Mouse (Mus musculus): Measurements from ENCODE around the gene Klrb1a. TPM values are rescaled to one million over a fixed set of nuclear protein-coding genes. Genes with fewer than 3 reads are reported as not detected.
"Not testable (repeated sequence)": the region's sequence is repeated elsewhere in the genome, so short reads cannot be mapped to it uniquely, and the experiment has no call there.

Klrb1a gene
- polyA plus RNA-seq, 1 experiment from 2014 or later: not detected

DNA sequence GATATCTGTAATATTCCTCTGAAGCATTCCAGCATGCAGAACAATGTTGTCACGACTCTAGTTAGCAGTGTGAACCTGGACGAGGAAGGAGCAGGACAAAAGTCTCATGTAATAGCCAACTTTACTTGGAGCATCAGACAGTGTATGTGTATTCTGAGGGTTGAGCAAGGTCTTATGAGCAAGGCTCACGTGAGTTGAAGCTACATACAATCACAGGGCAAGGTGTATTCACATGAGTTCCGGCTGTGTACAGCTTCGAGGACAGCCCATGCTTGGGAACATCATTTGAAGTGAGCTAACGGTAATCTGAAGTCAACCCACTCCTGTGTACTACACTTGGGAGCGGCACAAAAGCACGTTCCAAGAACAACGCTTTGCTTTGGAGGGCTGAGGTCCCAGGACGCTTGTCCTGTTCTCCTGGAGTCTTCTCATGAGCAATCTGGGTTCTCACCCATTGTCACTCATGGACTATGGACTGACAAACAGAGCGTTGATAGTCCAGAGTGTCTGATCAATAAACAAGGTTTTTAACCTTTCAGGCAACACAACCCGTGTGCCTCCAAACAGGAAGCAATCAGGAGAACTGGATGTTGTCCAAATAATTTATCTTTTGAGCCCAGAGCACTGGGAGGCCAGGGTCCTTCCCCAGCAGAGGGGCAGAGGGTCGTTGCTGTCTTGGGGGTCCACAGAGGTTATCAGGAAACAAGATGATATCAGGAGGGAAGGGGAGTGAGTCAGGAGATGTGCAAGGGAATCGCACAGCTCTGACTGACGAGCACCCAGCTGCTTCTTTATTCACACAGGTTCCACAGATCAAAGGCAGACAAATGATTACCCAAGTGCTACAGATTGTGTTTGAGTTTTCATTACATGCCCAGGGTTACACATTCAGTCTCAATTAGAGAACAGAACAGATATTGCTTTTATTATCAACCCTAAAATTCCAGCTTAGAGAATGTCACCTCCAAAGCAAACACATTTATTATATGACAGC lies 7.9 kb upstream of the Klrb1a start:
- not testable (repeated sequence) for H3K27ac ChIP-seq (replicated peaks); H3K9me3 ChIP-seq (replicated peaks); H3K4me3 ChIP-seq; H3K36me3 ChIP-seq; H3K4me1 ChIP-seq; H3K27me3 ChIP-seq (ENCODE audit: low read depth, poor library complexity, severe bottlenecking); DNase-seq (ENCODE audit: low spot score)
- WGBS: 86% methylated on average over 15 of the region's 15 CpGs

DNA sequence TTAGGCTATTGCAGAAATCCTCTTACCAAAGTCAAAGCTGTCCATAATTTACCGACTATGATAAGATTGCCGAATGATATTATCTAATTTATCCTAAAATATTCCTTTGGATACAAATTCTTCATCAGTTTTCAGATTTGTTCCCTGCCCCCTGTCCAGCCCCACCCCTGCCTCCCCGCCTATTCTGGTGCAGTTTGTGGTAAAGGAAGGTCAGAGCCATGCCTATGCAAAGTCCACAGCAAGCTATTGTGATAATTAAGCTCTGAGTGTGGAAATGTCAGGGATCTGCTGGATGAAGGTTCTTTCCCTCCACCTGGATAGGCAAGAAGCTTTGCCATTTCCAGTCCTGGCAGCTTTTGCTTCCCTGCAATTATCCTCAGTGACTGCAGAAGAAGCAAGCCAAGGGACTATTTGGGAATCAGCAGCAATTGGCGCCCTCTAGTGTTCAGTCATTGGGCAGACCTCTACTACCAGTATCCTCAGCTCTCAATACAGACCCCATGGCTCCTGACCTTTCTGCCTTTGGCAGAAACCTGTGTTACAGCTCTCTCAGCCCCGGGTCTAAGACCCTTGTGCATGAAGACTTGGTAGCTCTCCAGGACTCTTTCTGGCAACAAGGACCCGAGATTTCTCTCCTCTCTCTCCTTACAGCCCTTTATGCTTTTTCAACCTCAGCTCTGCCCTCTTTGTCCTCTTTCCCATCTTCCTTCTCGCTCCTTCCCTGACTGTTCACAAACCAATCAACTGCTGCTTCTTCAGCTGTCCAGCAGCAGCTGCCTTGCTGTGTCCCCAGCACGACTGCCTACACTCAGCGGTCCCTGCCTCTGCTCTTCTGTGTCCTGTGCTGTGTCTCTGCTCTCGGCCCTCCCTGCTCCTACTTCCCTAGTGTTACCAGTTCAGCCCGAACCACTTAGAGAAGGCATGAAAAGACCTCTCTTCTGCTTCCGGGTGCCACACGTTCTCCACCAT lies 6.7 kb upstream of the Klrb1a start:
- 60% methylated on average over 13 of the region's 13 CpGs for WGBS
- not testable (repeated sequence) for H3K9me3 ChIP-seq (replicated peaks); H3K36me3 ChIP-seq

DNA sequence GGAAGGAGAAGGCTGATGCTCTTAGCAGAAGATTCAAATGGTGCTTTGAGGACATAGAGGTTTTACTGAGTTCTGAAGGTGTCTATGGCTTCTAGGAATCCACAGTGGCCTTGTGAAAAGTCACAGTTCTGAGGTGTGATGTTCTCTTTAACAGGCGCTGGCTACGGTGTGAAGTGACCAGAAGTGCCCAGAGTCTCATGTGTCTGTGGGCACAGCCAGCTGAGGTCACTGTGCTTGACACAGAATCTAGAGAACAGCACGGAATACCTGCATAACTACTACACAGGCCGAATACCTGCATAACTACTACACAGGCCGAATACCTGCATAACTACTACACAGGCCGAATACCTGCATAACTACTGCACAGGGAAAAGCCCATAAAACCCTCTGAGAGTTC lies 1.9 kb upstream of the Klrb1a start:
- H3K4me3 ChIP-seq; DNase-seq (ENCODE audit: low spot score); H3K4me1 ChIP-seq; H3K36me3 ChIP-seq; H3K27me3 ChIP-seq (ENCODE audit: low read depth, poor library complexity, severe bottlenecking); H3K9me3 ChIP-seq (replicated peaks); H3K27ac ChIP-seq (replicated peaks): not testable (repeated sequence)
- WGBS: 96% methylated on average over 6 of the region's 6 CpGs

More for the DNA sequence above, 6.7 kb upstream of the Klrb1a start:
- not testable (repeated sequence) for H3K4me3 ChIP-seq; H3K27ac ChIP-seq (replicated peaks); H3K27me3 ChIP-seq (ENCODE audit: low read depth, poor library complexity, severe bottlenecking); H3K4me1 ChIP-seq
- peak; percentile 50 for DNase-seq (ENCODE audit: low spot score)

DNA sequence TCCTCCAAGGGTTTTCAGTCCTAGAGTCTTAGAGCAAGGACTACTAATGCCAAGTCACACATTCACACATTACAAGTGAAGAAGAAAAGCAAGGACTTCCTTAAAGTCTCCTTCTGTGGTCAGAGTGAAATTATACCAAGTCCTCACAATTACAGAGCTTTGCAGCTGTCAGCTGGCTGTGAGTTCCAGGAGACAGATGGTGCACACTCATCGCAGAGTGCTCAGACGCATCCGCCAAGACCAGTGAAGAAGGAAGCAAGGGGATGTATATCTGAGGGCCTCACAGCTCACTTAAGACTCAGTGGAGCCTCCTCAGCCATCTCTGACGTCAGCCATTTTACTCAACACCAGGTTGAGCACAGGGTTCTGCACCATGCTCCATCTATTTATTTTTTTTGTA lies 1.1 kb upstream of the Klrb1a start:
- no peak for DNase-seq (ENCODE audit: low spot score)
- no peaks in the 10 kb centered on the region for H3K36me3 ChIP-seq
- no peaks in the 10 kb centered on the region for H3K27me3 ChIP-seq (ENCODE audit: low read depth, poor library complexity, severe bottlenecking)
- no peak overlapping the region for H3K4me3 ChIP-seq
- no peak overlapping the region for H3K27ac ChIP-seq (replicated peaks)
- H3K4me1 ChIP-seq: no peaks in the 10 kb centered on the region
- H3K9me3 ChIP-seq (replicated peaks): no peaks in the 10 kb centered on the region
- WGBS: 84% methylated on average over 4 of the region's 4 CpGs

DNA sequence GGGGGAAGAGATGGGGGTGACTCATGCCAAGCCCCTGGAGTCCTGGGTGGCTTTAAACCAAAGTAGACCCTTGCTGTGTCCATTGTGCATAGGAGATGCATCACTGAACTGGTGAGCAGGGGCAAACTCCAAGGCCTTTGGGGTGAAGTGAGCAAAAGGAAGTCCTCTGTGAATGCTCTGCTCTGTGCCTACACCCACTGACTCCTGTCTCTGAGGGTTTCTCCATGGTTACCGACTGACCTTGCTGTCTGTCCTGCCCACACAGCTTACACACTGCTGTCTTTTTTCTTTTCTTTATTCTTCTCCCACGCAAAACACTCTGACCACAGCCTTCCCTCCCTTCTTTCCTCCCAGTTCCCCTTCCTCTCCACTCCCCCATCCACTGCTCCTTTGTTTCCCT lies 600 bp downstream of the Klrb1a start:
- no peak for DNase-seq (ENCODE audit: low spot score)
- Histone ChIP-seq H3K4me1 (no peaks in the 10 kb centered on the region), H3K27me3 (ENCODE audit: low read depth, poor library complexity, severe bottlenecking) (no peaks in the 10 kb centered on the region), H3K27ac (replicated peaks) (no peak overlapping the region), H3K4me3 (no peak overlapping the region), H3K36me3 (no peaks in the 10 kb centered on the region), H3K9me3 (replicated peaks) (no peaks in the 10 kb centered on the region)
- 70% methylated on average over 2 of the region's 2 CpGs for WGBS

DNA sequence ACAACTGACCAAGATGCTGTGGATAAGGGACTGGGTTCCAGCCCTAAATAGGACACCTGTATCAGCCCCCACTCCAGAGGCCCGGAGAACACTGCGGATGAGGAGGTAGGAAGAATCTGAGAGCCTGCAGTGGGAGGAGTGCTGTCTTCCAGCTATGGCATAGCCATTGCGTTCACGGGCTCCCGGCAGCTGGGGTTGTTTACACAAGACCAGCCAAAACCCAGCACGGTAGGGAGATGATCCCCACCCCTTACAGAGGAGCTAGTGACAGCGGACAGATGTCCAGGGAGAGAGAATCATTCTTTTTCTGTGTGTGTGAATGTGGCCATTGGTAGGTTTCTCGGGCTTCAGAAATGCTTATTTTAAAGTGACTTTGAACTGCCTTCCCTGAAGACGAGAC lies 17.0 kb downstream of the Klrb1a start:
- H3K4me1 ChIP-seq: peaks cover 7% of the 10 kb centered on the region
- H3K9me3 ChIP-seq (replicated peaks): no peaks in the 10 kb centered on the region
- H3K27me3 ChIP-seq (ENCODE audit: low read depth, poor library complexity, severe bottlenecking): no peaks in the 10 kb centered on the region
- no peak overlapping the region for H3K27ac ChIP-seq (replicated peaks)
- WGBS: 67% methylated on average over 9 of the region's 9 CpGs
- no peaks in the 10 kb centered on the region for H3K36me3 ChIP-seq
- no peak overlapping the region for H3K4me3 ChIP-seq
- DNase-seq (ENCODE audit: low spot score): no peak

DNA sequence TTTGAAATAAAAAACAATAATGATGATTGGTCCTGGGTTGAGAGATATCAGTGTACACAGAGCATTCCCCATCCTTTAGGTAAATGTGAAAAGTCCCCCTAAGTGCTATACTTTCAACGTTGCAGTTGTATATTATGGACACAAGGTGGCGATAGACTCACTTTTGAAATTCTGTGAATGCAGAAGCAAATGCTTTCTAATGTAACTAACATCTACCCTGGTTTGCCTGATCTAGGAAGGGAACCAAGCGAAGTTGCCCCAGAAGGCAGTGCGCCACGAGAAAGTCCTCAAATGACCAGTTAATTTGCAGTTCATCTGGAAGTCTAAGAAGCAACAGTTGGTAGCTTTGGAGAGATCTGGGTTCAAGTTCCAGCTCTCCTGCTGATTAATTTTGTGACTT lies 18.8 kb downstream of the Klrb1a start:
- H3K4me3 ChIP-seq: no peak overlapping the region
- H3K27me3 ChIP-seq (ENCODE audit: low read depth, poor library complexity, severe bottlenecking): no peaks in the 10 kb centered on the region
- no peaks in the 10 kb centered on the region for H3K9me3 ChIP-seq (replicated peaks)
- H3K4me1 ChIP-seq: peaks cover 7% of the 10 kb centered on the region
- DNase-seq (ENCODE audit: low spot score): no peak
- H3K27ac ChIP-seq (replicated peaks): no peak overlapping the region
- WGBS: 42% methylated on average over 5 of the region's 5 CpGs
- no peaks in the 10 kb centered on the region for H3K36me3 ChIP-seq

DNA sequence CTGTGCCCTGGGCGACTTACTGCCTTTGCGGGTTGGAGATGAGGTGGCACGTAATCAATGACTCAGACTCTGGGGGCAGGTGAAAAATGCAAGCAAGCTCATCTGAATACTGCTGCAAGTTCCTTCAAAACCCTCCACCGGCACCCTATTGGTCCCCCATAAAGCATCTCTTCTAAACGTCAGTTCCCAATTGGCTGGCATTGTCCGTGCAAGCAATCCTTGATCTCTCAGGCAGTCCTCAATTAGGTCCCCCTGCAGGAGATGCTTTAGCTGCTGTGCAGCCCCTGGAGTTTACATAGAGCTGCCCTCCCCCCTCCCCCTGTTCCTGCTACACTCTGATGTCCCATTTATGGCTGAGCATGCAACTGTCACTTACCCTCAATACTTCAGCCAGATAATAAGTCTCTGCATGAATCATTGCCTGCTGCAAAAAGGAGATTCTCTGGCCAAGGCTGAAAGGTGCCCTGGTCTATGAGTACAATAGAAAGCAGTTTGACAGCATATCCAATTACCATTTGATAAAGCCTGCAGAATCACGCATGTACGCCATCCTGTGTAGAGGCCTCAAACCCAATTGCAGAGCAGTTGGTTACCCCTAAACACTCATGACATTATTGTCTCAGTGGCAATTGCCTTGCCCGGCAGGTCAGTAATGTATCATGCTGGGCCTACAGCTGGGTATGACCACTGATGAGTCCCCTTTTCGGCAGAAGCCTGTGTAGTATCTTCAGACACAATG lies 20.7 kb downstream of the Klrb1a start:
- Histone ChIP-seq H3K9me3 (replicated peaks) (no peaks in the 10 kb centered on the region), H3K4me1 (peaks cover 9% of the 10 kb centered on the region), H3K36me3 (no peaks in the 10 kb centered on the region), H3K27me3 (ENCODE audit: low read depth, poor library complexity, severe bottlenecking) (no peaks in the 10 kb centered on the region), H3K4me3 (no peak overlapping the region), H3K27ac (replicated peaks) (no peak overlapping the region)
- no peak for DNase-seq (ENCODE audit: low spot score)
- 58% methylated on average over 10 of the region's 10 CpGs for WGBS

DNA sequence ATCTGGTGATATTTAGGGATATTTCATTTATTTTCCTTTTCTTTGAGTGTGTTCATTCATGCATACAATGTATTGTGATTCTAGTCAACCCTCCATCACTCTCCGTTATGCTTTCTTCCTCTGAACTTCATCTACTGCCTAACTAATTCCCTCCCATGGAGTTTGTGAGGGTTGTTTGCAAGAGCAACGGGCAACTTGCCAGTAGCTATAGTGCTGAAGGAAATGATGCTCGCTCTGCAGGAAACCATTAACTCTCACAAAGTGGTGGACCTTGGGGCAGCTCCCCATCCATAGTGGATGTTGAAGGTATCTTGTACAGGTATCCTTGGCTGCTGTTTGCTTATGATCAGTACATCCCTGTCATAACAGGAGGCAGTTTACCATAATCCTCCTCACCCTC lies 21.3 kb downstream of the Klrb1a start:
- Histone ChIP-seq H3K27ac (replicated peaks) (no peak overlapping the region), H3K27me3 (ENCODE audit: low read depth, poor library complexity, severe bottlenecking) (no peaks in the 10 kb centered on the region), H3K4me1 (peaks cover 13% of the 10 kb centered on the region), H3K36me3 (no peaks in the 10 kb centered on the region), H3K9me3 (replicated peaks) (no peaks in the 10 kb centered on the region), H3K4me3 (no peak overlapping the region)
- DNase-seq (ENCODE audit: low spot score): no peak
- WGBS: 66% methylated on average over 3 of the region's 3 CpGs

DNA sequence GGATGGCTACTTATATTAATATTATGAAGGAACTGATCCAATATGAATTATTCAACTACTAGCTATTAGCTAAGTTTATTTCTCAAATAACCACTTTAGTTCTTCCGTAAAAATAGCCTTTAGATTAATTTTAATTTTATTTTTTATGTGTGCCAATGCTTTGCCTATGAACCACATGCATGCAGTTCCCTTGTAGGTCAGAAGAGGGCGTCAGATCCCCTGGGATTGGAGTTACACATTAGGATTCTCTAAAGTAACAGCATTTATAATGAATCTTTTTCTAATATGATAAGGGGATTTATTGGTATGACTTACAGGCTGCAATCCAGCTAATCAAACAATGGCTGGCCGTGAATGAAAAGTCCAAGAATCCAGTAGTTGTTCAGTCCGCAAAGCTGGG lies 23.8 kb downstream of the Klrb1a start:
- Histone ChIP-seq H3K4me1 (peaks cover 19% of the 10 kb centered on the region), H3K27me3 (ENCODE audit: low read depth, poor library complexity, severe bottlenecking) (no peaks in the 10 kb centered on the region), H3K4me3 (no peak overlapping the region), H3K9me3 (replicated peaks) (no peaks in the 10 kb centered on the region), H3K36me3 (no peaks in the 10 kb centered on the region), H3K27ac (replicated peaks) (no peak overlapping the region)
- 67% methylated on average over 4 of the region's 4 CpGs for WGBS
- no peak for DNase-seq (ENCODE audit: low spot score)

DNA sequence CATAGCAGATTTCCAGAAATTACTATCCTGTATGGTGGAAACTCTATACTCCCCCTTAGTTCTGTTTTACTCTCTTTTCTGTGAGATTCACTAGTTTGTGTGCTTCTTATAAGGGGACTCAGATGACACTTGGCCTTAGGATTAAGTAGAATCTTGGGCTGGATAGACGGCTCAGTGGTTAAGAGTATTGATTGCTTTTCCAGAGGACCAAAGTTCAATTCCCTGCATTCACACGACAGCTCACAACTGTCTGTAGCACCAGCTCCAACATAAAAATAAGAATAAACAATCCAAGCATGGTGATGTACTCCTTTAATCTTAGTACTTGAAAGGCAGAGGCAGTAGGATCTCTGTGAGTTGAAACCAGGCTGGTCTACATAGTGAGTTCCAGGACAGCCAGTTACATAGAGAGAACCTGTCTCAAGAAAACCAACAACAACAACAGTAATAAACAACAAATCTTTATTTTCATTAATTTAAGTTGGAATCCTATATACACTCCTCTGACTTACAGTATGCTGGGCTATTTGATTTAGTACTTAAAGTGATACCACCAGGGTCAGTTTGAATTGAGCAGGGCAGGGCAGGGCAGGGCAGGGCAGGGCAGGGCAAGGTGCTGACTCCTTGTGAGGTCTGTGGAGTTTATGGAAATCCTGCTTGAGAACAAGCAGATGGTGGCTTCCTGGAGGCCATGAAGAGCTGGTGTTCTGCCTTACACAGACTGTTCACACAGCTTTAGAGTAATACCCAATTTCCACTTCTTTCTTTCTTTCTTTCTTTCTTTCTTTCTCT lies 24.9 kb downstream of the Klrb1a start:
- Histone ChIP-seq H3K36me3 (no peaks in the 10 kb centered on the region), H3K27ac (replicated peaks) (no peak overlapping the region), H3K4me3 (no peak overlapping the region), H3K9me3 (replicated peaks) (no peaks in the 10 kb centered on the region), H3K4me1 (peaks cover 19% of the 10 kb centered on the region), H3K27me3 (ENCODE audit: low read depth, poor library complexity, severe bottlenecking) (no peaks in the 10 kb centered on the region)
- 65% methylated on average over 2 of the region's 2 CpGs for WGBS
- no peak for DNase-seq (ENCODE audit: low spot score)

DNA sequence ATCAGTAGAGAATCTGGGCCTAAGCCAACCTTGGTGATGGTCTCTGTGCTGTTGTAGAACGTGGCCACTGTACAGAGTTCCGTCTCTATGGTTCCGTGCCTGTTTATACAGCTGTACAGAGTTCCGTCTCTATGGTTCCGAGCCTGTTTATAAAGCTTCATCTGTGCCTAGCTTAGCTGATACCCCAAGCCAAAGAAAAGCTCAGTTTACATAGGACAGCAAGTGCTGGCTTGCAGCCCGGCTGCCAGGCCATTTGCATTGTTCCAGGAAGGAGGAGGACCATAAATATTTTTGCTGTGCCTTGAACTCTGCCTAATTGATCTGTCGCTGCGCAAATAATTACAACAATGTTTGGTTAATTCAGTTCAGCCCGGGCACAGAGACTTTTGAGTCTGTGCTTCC lies 26.2 kb downstream of the Klrb1a start:
- peak; percentile 19 for DNase-seq (ENCODE audit: low spot score)
- Histone ChIP-seq H3K27ac (replicated peaks) (peak overlapping the region; percentile 46), H3K9me3 (replicated peaks) (no peaks in the 10 kb centered on the region), H3K4me3 (no peak overlapping the region), H3K27me3 (ENCODE audit: low read depth, poor library complexity, severe bottlenecking) (no peaks in the 10 kb centered on the region), H3K36me3 (no peaks in the 10 kb centered on the region), H3K4me1 (peaks cover 13% of the 10 kb centered on the region)
- 54% methylated on average over 9 of the region's 9 CpGs for WGBS

All from midbrain, embryonic 10.5 days (tissue).